7 mouse cellular contexts compared by ENCODE assay signal in genomic region chr4:132842970-132843704, GRCm38 (mm10). TPM values are rescaled to one million over a fixed set of nuclear protein-coding genes. Genes with fewer than 3 reads are reported as not detected.
DNase-seq lines count a peak whose midpoint lies in the region; ATAC-seq lines count a peak whose summit lies in the region.

TSS of gene Ppp1r8 (minus strand) at chr4:132843169.

- ATAC-seq in intestine, embryonic 16.5 days = peak; percentile 99
- peak; percentile 100 for ATAC-seq in midbrain, embryonic 11.5 days (ENCODE audit: low FRiP score)

- H3K4me2 ChIP-seq in intestine, embryonic 16.5 days (ENCODE audit: low read depth, low read length) = peak within 1 kb of the TSS; percentile 74
- peak within 1 kb of the TSS; percentile 72 for H3K4me2 ChIP-seq in midbrain, embryonic 11.5 days

- no peaks in the 10 kb centered on the region for H3K27me3 ChIP-seq in intestine, embryonic 16.5 days (replicated peaks; ENCODE audit: control insufficient read depth, insufficient read depth, low read length)
- no peaks in the 10 kb centered on the region for H3K27me3 ChIP-seq in midbrain, embryonic 11.5 days (ENCODE audit: control insufficient read depth, insufficient read depth, low read length)

- peaks cover 9% of the 10 kb centered on the region for H3K4me1 ChIP-seq in intestine, embryonic 16.5 days (ENCODE audit: control insufficient read depth, insufficient read depth, low read length)
- peaks cover 7% of the 10 kb centered on the region; the same call in 1 of the 2 replicates for H3K4me1 ChIP-seq in midbrain, embryonic 11.5 days (ENCODE audit: control insufficient read depth, insufficient read depth, low read length)

- 0 out of 2 replicates have a peak, but pooled peaks cover 2% of the 10 kb centered on the region for H3K9me3 ChIP-seq in intestine, embryonic 16.5 days (ENCODE audit: control insufficient read depth, low read length)
- no peaks in the 10 kb centered on the region for H3K9me3 ChIP-seq in midbrain, embryonic 11.5 days (ENCODE audit: control insufficient read depth, low read length)

- H3K9ac ChIP-seq in intestine, embryonic 16.5 days (ENCODE audit: low read depth, low read length) = peak within 1 kb of the TSS; percentile 92
- H3K9ac ChIP-seq in midbrain, embryonic 11.5 days (ENCODE audit: low read length) = peak within 1 kb of the TSS; percentile 96

- intact Hi-C loops in left cerebral cortex, postnatal 36 days (cut with DNase I) = loop anchor here (5.0 kb wide), 1 partner anchor 79 kb away; the partner anchor contains the start of gene Fam76a

- under 1% methylated on average over 40 of the region's 40 CpGs for WGBS in intestine, embryonic 16.5 days
- WGBS in midbrain, embryonic 11.5 days = under 1% methylated on average over 40 of the region's 40 CpGs

- peak within 1 kb of the TSS; percentile 90 for H3K4me3 ChIP-seq in intestine, embryonic 16.5 days (ENCODE audit: low read length)
- peak within 1 kb of the TSS; percentile 92 for H3K4me3 ChIP-seq in midbrain, embryonic 11.5 days (ENCODE audit: low read depth, low read length)

- H3K27ac ChIP-seq in intestine, embryonic 16.5 days (ENCODE audit: low read length) = peak within 1 kb of the TSS; percentile 67
- peak within 1 kb of the TSS; percentile 62 for H3K27ac ChIP-seq in midbrain, embryonic 11.5 days (ENCODE audit: low read depth, low read length)

- peak; percentile 88 for DNase-seq in adrenal gland, adult 8-10 months
- DNase-seq in embryo, embryonic 9.5 days (ENCODE audit: extremely low spot score) = peak; percentile 90
- peak; percentile 82 to 90 for DNase-seq in gastrocnemius, postnatal 4 days (ENCODE audit: low spot score in 2 of 2)
- peak; percentile 89 to 92 for DNase-seq in left cerebral cortex, postnatal 36 days (ENCODE audit: low spot score in 2 of 2)
- peak; percentile 97 for DNase-seq in midbrain, embryonic 11.5 days (ENCODE audit: low spot score, missing footprints)
- DNase-seq in skeletal muscle tissue, adult 2 months (ENCODE audit: low read depth, low spot score) = peak; percentile 96

- H3K36me3 ChIP-seq in intestine, embryonic 16.5 days (ENCODE audit: control insufficient read depth, insufficient read depth, low read length) = no peaks in the 10 kb centered on the region
- peaks cover 10% of the 10 kb centered on the region for H3K36me3 ChIP-seq in midbrain, embryonic 11.5 days (ENCODE audit: control insufficient read depth, insufficient read depth, low read length)

RNA-seq across cellular contexts. Expression of gene Ppp1r8, which starts in this region (rescaled TPM):
- 10 to 100 TPM; 41.0 to 49.9 (median 44.3) TPM for total RNA-seq in adrenal gland, adult 8-10 months (2022)
- 10 to 100 TPM; 30.6 to 31.3 TPM for total RNA-seq in gastrocnemius, postnatal 4 days (2021)
- polyA plus RNA-seq in intestine, embryonic 16.5 days (2015; fragmentation: Nextera tagmentation; extraction: Ambion mirVana) = 50.8 and 60.2 TPM in 2 replicates
- total RNA-seq in left cerebral cortex, postnatal 36 days (2021) = 10 to 100 TPM; 42.7 to 45.9 TPM
- polyA plus RNA-seq in midbrain, embryonic 11.5 days (2014; fragmentation: Nextera tagmentation; extraction: Ambion mirVana) = 118 and 119 TPM in 2 replicates

Comparison
In these comparisons a context has a peak if more than half of its experiments do, and no peak if none do; other contexts are left out.
1. Peak in every context shown above with its lines: DNase-seq, ATAC-seq, H3K4me3 ChIP-seq and H3K27ac ChIP-seq.